Mouse (Mus musculus) midbrain, embryonic 15.5 days (tissue): ENCODE data around the gene BC052040. TPM values are rescaled to one million over a fixed set of nuclear protein-coding genes. Genes with fewer than 3 reads are reported as not detected.
A peak's percentile ranks its signal among the peaks of the same experiment; 100 is the strongest.

Source experiments
- ATAC-seq: fragments of 200-750 bp; cut with Nextera tagmentation; replicated peaks from 2 replicates; pipeline ENCODE4 v1.8.0; 2017; ENCODE audit warnings: moderate TSS enrichment
- H3K27ac ChIP-seq: fragments of 300-500 bp; sonication (generic); 2 replicates; pipeline ENCODE4 v1.5.1; 2015; ENCODE audit warnings: mild to moderate bottlenecking, inconsistent platforms
- H3K27me3 ChIP-seq: fragments of 300-500 bp; sonication (generic); replicated peaks from 2 replicates; pipeline ENCODE4 v1.6.1; 2015; ENCODE audit warnings: inconsistent platforms
- H3K36me3 ChIP-seq: fragments of 300-500 bp; sonication (generic); replicated peaks from 2 replicates; pipeline ENCODE4 v1.6.1; 2015; ENCODE audit warnings: inconsistent platforms
- H3K4me1 ChIP-seq: fragments of 300-500 bp; sonication (generic); 2 replicates; pipeline ENCODE4 v1.6.1; 2015; ENCODE audit warnings: inconsistent platforms
- H3K4me2 ChIP-seq: fragments of 300-500 bp; sonication (generic); 2 replicates; pipeline ENCODE4 v1.6.1; 2015; ENCODE audit warnings: inconsistent platforms, mild to moderate bottlenecking, moderate library complexity
- H3K4me3 ChIP-seq: fragments of 300-500 bp; sonication (generic); 2 replicates; pipeline ENCODE4 v1.5.1; 2015; ENCODE audit warnings: mild to moderate bottlenecking, inconsistent platforms
- H3K9ac ChIP-seq: fragments of 300-500 bp; sonication (generic); 2 replicates; pipeline ENCODE4 v1.6.1; 2015; ENCODE audit warnings: mild to moderate bottlenecking, inconsistent platforms
- H3K9me3 ChIP-seq: fragments of 300-500 bp; sonication (generic); 2 replicates; pipeline ENCODE4 v1.6.1; 2016; ENCODE audit warnings: inconsistent platforms
- WGBS: fragments of 180-500 bp; shearing (Covaris S2); methylation state at CpG from one replicate; pipeline ENCODE4 v1.1.7; 2015; ENCODE audit warnings: mixed read lengths; 5-methylcytosine and 5-hydroxymethylcytosine counted together
- polyA plus RNA-seq: library from polyadenylated mRNA; unstranded; fragments of >200 nt; fragmentation: Nextera tagmentation; extraction: Ambion mirVana; gene quantifications from 2 replicates; pipeline ENCODE4 v1.2.1, GENCODE M21; 2015

Gene BC052040
- polyA plus RNA-seq, 1 experiment from 2014 or later, result 19.6 TPM

GRCm38 (mm10) chr2:115678786-115679185 is 97.3 kb downstream of the BC052040 start:
- Histone ChIP-seq H3K4me1 (no peaks in the 10 kb centered on the region), H3K9me3 (no peaks in the 10 kb centered on the region), H3K4me3 (no peak overlapping the region), H3K36me3 (no peaks in the 10 kb centered on the region), H3K27ac (no peak overlapping the region), H3K9ac (no peak overlapping the region), H3K4me2 (no peak overlapping the region), H3K27me3 (no peaks in the 10 kb centered on the region)
- ATAC-seq, result no peak
- WGBS, result 79% methylated on average over 5 of the region's 5 CpGs

- 84% methylated on average over 3 of the region's 3 CpGs for WGBS
- no peak for ATAC-seq
- H3K9me3 ChIP-seq, result no peaks in the 10 kb centered on the region
- H3K36me3 ChIP-seq, result no peaks in the 10 kb centered on the region
- H3K27ac ChIP-seq, result no peak overlapping the region
- no peak overlapping the region for H3K4me2 ChIP-seq
- no peaks in the 10 kb centered on the region for H3K27me3 ChIP-seq
- H3K4me3 ChIP-seq, result no peak overlapping the region
- no peaks in the 10 kb centered on the region; the same call in 1 of the 2 replicates for H3K4me1 ChIP-seq
- H3K9ac ChIP-seq, result no peak overlapping the region
Observed at GRCm38 (mm10) chr2:115685250-115685649, 103.7 kb downstream of the BC052040 start.

GRCm38 (mm10) chr2:115687612-115688011 is 106.1 kb downstream of the BC052040 start:
- WGBS, result 85% methylated on average over 4 of the region's 4 CpGs
- H3K4me1 ChIP-seq, result no peaks in the 10 kb centered on the region; the same call in 1 of the 2 replicates
- no peak for ATAC-seq

GRCm38 (mm10) chr2:115688282-115688681 is 106.8 kb downstream of the BC052040 start:
- Histone ChIP-seq H3K27ac (no peak overlapping the region), H3K4me1 (no peaks in the 10 kb centered on the region; the same call in 1 of the 2 replicates)
- ATAC-seq, result peak; percentile 62

More at GRCm38 (mm10) chr2:115687612-115688011, 106.1 kb downstream of the BC052040 start:
- Histone ChIP-seq H3K4me3 (no peak overlapping the region), H3K27ac (no peak overlapping the region), H3K9me3 (no peaks in the 10 kb centered on the region), H3K27me3 (no peaks in the 10 kb centered on the region), H3K36me3 (no peaks in the 10 kb centered on the region), H3K4me2 (no peak overlapping the region), H3K9ac (no peak overlapping the region)

GRCm38 (mm10) chr2:115693841-115694240 is 112.3 kb downstream of the BC052040 start:
- Histone ChIP-seq H3K4me1 (no peaks in the 10 kb centered on the region), H3K36me3 (no peaks in the 10 kb centered on the region), H3K9ac (no peak overlapping the region), H3K27ac (no peak overlapping the region), H3K9me3 (no peaks in the 10 kb centered on the region), H3K27me3 (no peaks in the 10 kb centered on the region), H3K4me3 (no peak overlapping the region), H3K4me2 (no peak overlapping the region)
- 0 out of 2 replicates have a peak, but pooled peaks have one; percentile 33 for ATAC-seq
- WGBS, result 57% methylated on average over 3 of the region's 3 CpGs

More at GRCm38 (mm10) chr2:115688282-115688681, 106.8 kb downstream of the BC052040 start:
- no peak overlapping the region for H3K4me3 ChIP-seq
- H3K27me3 ChIP-seq, result no peaks in the 10 kb centered on the region
- WGBS, result 58% methylated on average over 6 of the region's 6 CpGs
- no peaks in the 10 kb centered on the region for H3K36me3 ChIP-seq
- no peak overlapping the region for H3K9ac ChIP-seq
- H3K9me3 ChIP-seq, result no peaks in the 10 kb centered on the region
- no peak overlapping the region for H3K4me2 ChIP-seq

GRCm38 (mm10) chr2:115694386-115694785 is 112.9 kb downstream of the BC052040 start:
- H3K36me3 ChIP-seq, result no peaks in the 10 kb centered on the region
- H3K4me1 ChIP-seq, result no peaks in the 10 kb centered on the region
- H3K9me3 ChIP-seq, result no peaks in the 10 kb centered on the region
- H3K4me3 ChIP-seq, result no peak overlapping the region
- no peak overlapping the region for H3K27ac ChIP-seq
- no peak for ATAC-seq
- no peak overlapping the region for H3K4me2 ChIP-seq
- WGBS, result 84% methylated on average over 6 of the region's 6 CpGs
- H3K27me3 ChIP-seq, result no peaks in the 10 kb centered on the region
- no peak overlapping the region for H3K9ac ChIP-seq

GRCm38 (mm10) chr2:115699032-115699431 is 117.5 kb downstream of the BC052040 start:
- no peak for ATAC-seq
- Histone ChIP-seq H3K27me3 (no peaks in the 10 kb centered on the region), H3K4me1 (no peaks in the 10 kb centered on the region), H3K27ac (no peak overlapping the region), H3K4me3 (no peak overlapping the region), H3K4me2 (no peak overlapping the region), H3K9ac (no peak overlapping the region), H3K9me3 (no peaks in the 10 kb centered on the region), H3K36me3 (no peaks in the 10 kb centered on the region)
- 95% methylated on average over 5 of the region's 5 CpGs for WGBS

- WGBS, result 75% methylated on average over 5 of the region's 5 CpGs
- no peaks in the 10 kb centered on the region for H3K4me1 ChIP-seq
- H3K9me3 ChIP-seq, result no peaks in the 10 kb centered on the region
- no peak overlapping the region for H3K4me2 ChIP-seq
- no peaks in the 10 kb centered on the region for H3K27me3 ChIP-seq
- no peak overlapping the region for H3K9ac ChIP-seq
- no peak overlapping the region for H3K27ac ChIP-seq
- no peak overlapping the region for H3K4me3 ChIP-seq
- no peaks in the 10 kb centered on the region for H3K36me3 ChIP-seq
- no peak for ATAC-seq
Observed at GRCm38 (mm10) chr2:115702610-115703009, 121.1 kb downstream of the BC052040 start.

GRCm38 (mm10) chr2:115717535-115717934 is 136.0 kb downstream of the BC052040 start:
- no peak overlapping the region for H3K4me2 ChIP-seq
- H3K9me3 ChIP-seq, result no peaks in the 10 kb centered on the region
- no peaks in the 10 kb centered on the region for H3K27me3 ChIP-seq
- H3K4me1 ChIP-seq, result no peaks in the 10 kb centered on the region
- H3K36me3 ChIP-seq, result no peaks in the 10 kb centered on the region
- no peak overlapping the region for H3K9ac ChIP-seq
- no peak for ATAC-seq
- 83% methylated on average over 5 of the region's 5 CpGs for WGBS
- no peak overlapping the region for H3K27ac ChIP-seq
- H3K4me3 ChIP-seq, result no peak overlapping the region

- WGBS, result 95% methylated on average over 3 of the region's 3 CpGs
- Histone ChIP-seq H3K4me1 (no peaks in the 10 kb centered on the region), H3K27ac (no peak overlapping the region), H3K9ac (no peak overlapping the region), H3K36me3 (no peaks in the 10 kb centered on the region), H3K9me3 (no peaks in the 10 kb centered on the region), H3K4me3 (no peak overlapping the region), H3K4me2 (no peak overlapping the region), H3K27me3 (no peaks in the 10 kb centered on the region)
- no peak for ATAC-seq
Observed at GRCm38 (mm10) chr2:115717980-115718379, 136.5 kb downstream of the BC052040 start.

- H3K9ac ChIP-seq, result no peak overlapping the region
- H3K9me3 ChIP-seq, result no peaks in the 10 kb centered on the region
- H3K27ac ChIP-seq, result peak overlapping the region; percentile 49; the same call in 1 of the 2 replicates
- no peak overlapping the region for H3K4me2 ChIP-seq
- no peaks in the 10 kb centered on the region for H3K27me3 ChIP-seq
- peak; percentile 63; the same call in 1 of the 2 replicates for ATAC-seq
- WGBS, result 17% methylated on average over 8 of the region's 8 CpGs
- no peaks in the 10 kb centered on the region for H3K36me3 ChIP-seq
- peaks cover 24% of the 10 kb centered on the region for H3K4me1 ChIP-seq
- no peak overlapping the region for H3K4me3 ChIP-seq
Observed at GRCm38 (mm10) chr2:115723452-115723851, 141.9 kb downstream of the BC052040 start.

GRCm38 (mm10) chr2:115724216-115724615 is 142.7 kb downstream of the BC052040 start:
- no peak for ATAC-seq
- Histone ChIP-seq H3K27me3 (no peaks in the 10 kb centered on the region), H3K9ac (no peak overlapping the region), H3K4me1 (peaks cover 24% of the 10 kb centered on the region), H3K4me3 (no peak overlapping the region), H3K27ac (peak overlapping the region; percentile 54; the same call in 1 of the 2 replicates), H3K4me2 (no peak overlapping the region), H3K36me3 (no peaks in the 10 kb centered on the region), H3K9me3 (no peaks in the 10 kb centered on the region)
- whole genome bisulfite sequencing, result 53% methylated on average over 6 of the region's 6 CpGs

GRCm38 (mm10) chr2:115724726-115725125 is 143.2 kb downstream of the BC052040 start:
- H3K36me3 ChIP-seq, result no peaks in the 10 kb centered on the region
- H3K27me3 ChIP-seq, result no peaks in the 10 kb centered on the region
- no peak overlapping the region for H3K4me3 ChIP-seq
- H3K27ac ChIP-seq, result peak overlapping the region; percentile 54; the same call in 1 of the 2 replicates
- H3K9ac ChIP-seq, result no peak overlapping the region
- H3K4me1 ChIP-seq, result peaks cover 24% of the 10 kb centered on the region
- H3K9me3 ChIP-seq, result no peaks in the 10 kb centered on the region
- no peak for ATAC-seq
- WGBS, result 69% methylated on average over 6 of the region's 6 CpGs
- H3K4me2 ChIP-seq, result no peak overlapping the region
